Mouse (Mus musculus) liver, postnatal 0 days (tissue): ENCODE data around the gene Igsf9. TPM values are rescaled to one million over a fixed set of nuclear protein-coding genes. Genes with fewer than 3 reads are reported as not detected.

ENCODE experiments used
- ATAC-seq: fragments of 200-750 bp; cut with Nextera tagmentation; 2 replicates; pipeline ENCODE4 v1.8.0; 2017; ENCODE audit warnings: mild to moderate bottlenecking, moderate library complexity
- DNase-seq: peaks from one replicate; pipeline ENCODE4 v3.0.0-alpha.2; 2016
- H3K27ac ChIP-seq: fragments of 300-500 bp; sonication (generic); 2 replicates; pipeline ENCODE4 v1.5.1; 2014; ENCODE audit warnings: antibody characterized with exemption, moderate library complexity, mild to moderate bottlenecking, low read depth
- H3K27me3 ChIP-seq: fragments of 300-500 bp; sonication (generic); 2 replicates; pipeline ENCODE4 v1.6.1; 2014; ENCODE audit warnings: low read length, control low read depth, mixed read lengths; ENCODE audit not compliant: insufficient read depth
- H3K36me3 ChIP-seq: fragments of 300-500 bp; sonication (generic); replicated peaks from 2 replicates; pipeline ENCODE4 v1.6.1; 2014; ENCODE audit warnings: mild to moderate bottlenecking, control low read depth, low read length, moderate library complexity, mixed read lengths; ENCODE audit not compliant: insufficient read depth
- H3K4me1 ChIP-seq: fragments of 300-500 bp; sonication (generic); 2 replicates; pipeline ENCODE4 v1.6.1; 2014; ENCODE audit warnings: antibody characterized with exemption, mild to moderate bottlenecking, control low read depth; ENCODE audit not compliant: insufficient read depth
- H3K4me2 ChIP-seq: fragments of 300-500 bp; sonication (generic); 2 replicates; pipeline ENCODE4 v1.6.1; 2014; ENCODE audit warnings: low read depth, mild to moderate bottlenecking, low read length, moderate library complexity, mixed read lengths
- H3K4me3 ChIP-seq: fragments of 300-500 bp; sonication (generic); 2 replicates; pipeline ENCODE4 v1.5.1; 2014; ENCODE audit warnings: low read depth, low read length
- H3K9ac ChIP-seq: fragments of 300-500 bp; sonication (generic); replicated peaks from 2 replicates; pipeline ENCODE4 v1.6.1; 2014; ENCODE audit warnings: mild to moderate bottlenecking, moderate library complexity
- H3K9me3 ChIP-seq: fragments of 300-500 bp; sonication (generic); 2 replicates; pipeline ENCODE4 v1.6.1; 2016; ENCODE audit warnings: mild to moderate bottlenecking, control low read depth, low read length, mixed read lengths
- CTCF ChIP-seq: sonication (generic); IDR thresholded peaks from 2 replicates; pipeline ENCODE4 v1.5.1; 2016; ENCODE audit warnings: antibody characterized with exemption, low read depth
- EP300 ChIP-seq: IDR thresholded peaks from 2 replicates; pipeline ENCODE4 v1.6.1; 2016; ENCODE audit warnings: antibody characterized with exemption, low read depth, mild to moderate bottlenecking
- WGBS: fragments of 180-500 bp; shearing (Covaris S2); extraction: QIAGEN DNeasy Blood & Tissue Kit; methylation state at CpG from one replicate; pipeline ENCODE4 v1.1.7; 2014; ENCODE audit not compliant: insufficient replicate concordance; 5-methylcytosine and 5-hydroxymethylcytosine counted together
- polyA plus RNA-seq: library from polyadenylated mRNA; unstranded; fragments of >200 nt; fragmentation: Nextera tagmentation; extraction: Ambion mirVana; gene quantifications from 2 replicates; pipeline ENCODE4 v1.2.1, GENCODE M21; 2015

Gene Igsf9
- polyA plus RNA-seq, 1 experiment from 2014 or later: 0.73 TPM

DNA sequence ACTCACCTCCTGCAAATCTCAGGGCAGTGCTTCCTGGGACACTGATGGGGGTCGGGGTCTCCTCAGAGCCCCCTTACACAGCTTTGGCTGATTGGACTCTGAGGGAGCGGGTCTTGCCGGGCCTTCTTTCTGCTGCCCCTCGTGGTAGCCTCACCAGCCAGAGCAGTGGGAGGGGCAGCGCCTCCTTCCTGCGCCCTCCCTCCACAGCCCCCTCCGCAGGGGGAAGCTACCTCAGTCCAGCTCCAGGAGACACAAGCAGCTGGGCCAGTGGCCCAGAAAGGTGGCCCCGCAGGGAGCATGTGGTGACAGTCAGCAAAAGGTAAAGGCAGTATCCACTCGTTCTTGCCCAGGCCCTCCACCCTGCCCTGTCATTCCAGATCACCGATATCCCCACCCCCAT is 15.8 kb downstream of the Igsf9 start:
- TF ChIP-seq CTCF (no peak), EP300 (no peak)
- H3K4me3 ChIP-seq: no peak overlapping the region
- no peak overlapping the region for H3K27ac ChIP-seq
- H3K4me2 ChIP-seq: no peak overlapping the region
- peaks cover 15% of the 10 kb centered on the region for H3K4me1 ChIP-seq
- whole genome bisulfite sequencing: 44% methylated on average over 10 of the region's 10 CpGs
- H3K9ac ChIP-seq: no peak overlapping the region
- DNase-seq: no peak
- H3K9me3 ChIP-seq: no peaks in the 10 kb centered on the region
- H3K36me3 ChIP-seq: no peaks in the 10 kb centered on the region
- H3K27me3 ChIP-seq: no peaks in the 10 kb centered on the region
- ATAC-seq: no peak

DNA sequence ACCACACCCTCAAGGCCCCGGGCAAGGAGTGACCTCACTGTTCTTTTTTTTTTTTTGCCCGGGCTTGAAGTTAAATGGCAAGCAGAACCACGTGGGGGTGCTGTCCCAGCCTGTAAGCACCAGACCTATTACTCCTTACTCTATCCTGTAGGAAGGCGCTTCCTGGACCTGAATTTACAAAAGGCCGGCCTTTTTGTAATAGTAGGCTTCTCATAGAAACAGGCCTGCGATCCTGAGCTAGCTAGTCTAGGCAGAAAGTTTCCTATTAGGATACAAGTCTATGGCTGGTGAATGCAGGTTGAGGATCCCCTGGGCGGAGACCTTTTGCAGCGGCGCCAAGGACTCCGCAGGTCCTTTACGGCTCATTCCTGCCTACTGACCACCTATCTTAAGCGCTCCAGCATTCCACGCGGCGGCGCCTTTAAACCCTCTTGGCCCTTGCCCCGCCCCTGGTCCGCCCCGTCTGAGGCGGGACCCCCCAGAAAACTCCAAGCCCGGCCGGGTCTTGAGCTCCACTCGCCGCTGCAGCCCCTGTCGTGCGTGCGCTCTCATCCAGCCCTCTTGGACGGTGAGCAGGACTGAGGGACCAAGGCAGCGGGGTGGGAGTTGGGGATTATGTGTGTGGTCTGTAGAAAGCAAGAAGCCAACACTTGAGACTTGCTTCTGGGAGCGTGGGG is 18.3 kb downstream of the Igsf9 start, which contains the start of gene Tagln2:
Gene Tagln2 (plus strand): TSS at position 283 of the 677 bp plus-strand sequence.
- peak; percentile 43 for ATAC-seq

DNA sequence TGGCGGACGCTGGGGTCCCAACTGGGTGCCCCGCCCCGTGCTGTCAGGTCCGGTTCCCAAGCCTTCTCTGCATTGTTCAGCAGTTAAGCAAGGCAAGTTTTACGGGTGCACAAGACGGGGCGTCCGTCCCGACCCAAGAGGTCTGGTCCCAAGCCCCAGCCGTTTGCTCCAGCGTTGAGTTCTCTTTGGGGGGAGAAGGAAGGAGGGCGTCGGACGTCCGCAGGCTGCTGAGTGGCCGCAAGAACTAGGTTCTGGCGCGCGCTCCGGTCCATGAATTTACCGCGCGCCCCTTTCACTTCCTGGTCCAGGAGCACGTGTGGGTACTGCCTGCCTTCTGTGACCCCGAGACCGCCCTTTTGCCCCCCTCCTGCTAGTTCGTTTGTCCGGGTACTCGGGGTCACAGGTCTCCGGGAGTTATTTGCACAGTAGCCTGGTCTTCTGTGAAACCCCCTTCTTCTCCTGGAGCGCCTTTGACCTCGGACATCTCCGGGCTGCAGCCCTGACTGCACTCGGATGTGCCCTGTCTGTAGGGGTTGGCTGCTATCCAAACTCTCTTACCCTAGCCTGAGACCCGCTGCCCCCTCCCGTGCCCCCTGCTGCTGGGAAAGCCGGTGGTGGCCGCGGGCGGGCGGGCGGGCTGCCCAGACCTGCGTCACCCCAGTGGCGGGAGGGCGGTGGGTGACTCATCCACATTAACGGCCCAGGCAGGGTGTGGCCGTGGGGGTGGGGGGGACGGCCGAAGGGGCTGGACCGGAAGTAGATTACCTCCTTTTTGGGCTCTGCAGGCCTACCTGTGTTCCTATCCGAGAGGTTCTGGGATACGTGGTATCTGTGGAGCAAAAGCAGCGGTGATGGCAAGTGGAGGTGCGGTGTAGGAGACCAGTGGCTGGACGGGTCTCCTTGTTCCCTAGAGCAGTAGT is 19.1 kb downstream of the Igsf9 start:
- H3K27ac ChIP-seq: peak overlapping the region; percentile 93
- peak overlapping the region; percentile 83 for H3K9ac ChIP-seq
- peaks cover 29% of the 10 kb centered on the region for H3K4me1 ChIP-seq
- ATAC-seq (peak; percentile 82), DNase-seq (peak; percentile 86)
- H3K9me3 ChIP-seq: no peaks in the 10 kb centered on the region
- H3K4me2 ChIP-seq: peak overlapping the region; percentile 78
- peaks cover 6% of the 10 kb centered on the region for H3K36me3 ChIP-seq
- no peaks in the 10 kb centered on the region for H3K27me3 ChIP-seq
- WGBS: under 1% methylated on average over 55 of the region's 56 CpGs
- peak overlapping the region; percentile 77 for H3K4me3 ChIP-seq
- no peak for TF ChIP-seq CTCF
- TF ChIP-seq EP300: no peak

More for the DNA sequence above, 18.3 kb downstream of the Igsf9 start, which contains the start of gene Tagln2:
- TF ChIP-seq CTCF: peak; percentile 48
- TF ChIP-seq EP300: 0 out of 2 replicates have a peak, but pooled peaks have one; percentile 5
- Histone ChIP-seq H3K4me3 (peak within 1 kb of the TSS; percentile 77), H3K9ac (peak within 1 kb of the TSS; percentile 83), H3K27me3 (no peaks in the 10 kb centered on the region), H3K4me2 (peak within 1 kb of the TSS; percentile 78), H3K4me1 (peaks cover 29% of the 10 kb centered on the region), H3K9me3 (no peaks in the 10 kb centered on the region), H3K27ac (peak within 1 kb of the TSS; percentile 93), H3K36me3 (no peaks in the 10 kb centered on the region)
- WGBS: 1% methylated on average over 30 of the region's 30 CpGs
- peak; percentile 82 for DNase-seq

DNA sequence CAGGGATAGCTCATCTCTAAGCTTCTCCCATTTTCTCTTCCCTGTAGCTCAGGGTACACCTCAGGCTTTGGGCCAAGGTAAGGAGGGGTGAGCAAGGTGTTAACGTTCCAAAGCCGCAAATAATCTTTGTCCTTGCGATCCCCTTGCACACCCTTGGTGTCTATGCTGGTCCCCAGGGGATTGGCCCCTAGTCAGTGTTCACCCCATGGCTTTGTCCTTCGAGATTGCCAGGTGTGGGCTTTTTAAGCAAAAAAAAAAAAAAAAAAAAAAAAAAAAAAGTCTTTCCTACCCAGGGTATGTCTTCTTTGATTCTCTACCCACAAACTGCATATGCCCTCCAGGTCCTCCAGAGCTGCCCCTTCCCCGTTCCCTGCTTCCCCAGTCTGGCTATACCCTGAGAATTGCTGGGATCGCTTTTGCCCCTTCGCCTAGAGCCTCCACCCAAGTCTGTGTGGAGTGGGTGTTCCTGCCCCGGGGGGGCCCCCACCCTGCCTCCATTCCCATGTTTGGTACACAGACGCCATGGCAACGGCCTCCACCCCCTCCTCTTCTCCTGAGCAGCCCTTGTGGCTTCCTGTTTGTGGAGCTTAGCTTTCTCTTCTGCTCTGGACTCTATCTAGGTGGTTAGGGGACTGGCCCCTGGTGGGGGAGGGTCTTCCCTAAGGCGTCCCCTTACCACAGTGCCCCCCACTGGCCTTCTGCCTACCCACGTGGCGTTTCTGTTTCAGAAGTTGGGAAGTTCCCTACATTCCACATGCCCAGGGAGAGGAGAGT is 20.0 kb downstream of the Igsf9 start:
- H3K4me2 ChIP-seq: peak overlapping the region; percentile 78
- H3K9ac ChIP-seq: peak overlapping the region; percentile 83
- H3K27me3 ChIP-seq: no peaks in the 10 kb centered on the region
- peak; percentile 10; the same call in 1 of the 2 replicates for ATAC-seq
- peak; percentile 70 for DNase-seq
- peaks cover 29% of the 10 kb centered on the region for H3K4me1 ChIP-seq
- H3K27ac ChIP-seq: peak overlapping the region; percentile 93
- no peak for TF ChIP-seq EP300
- TF ChIP-seq CTCF: peak; percentile 27; the same call in 1 of the 2 replicates
- no peaks in the 10 kb centered on the region for H3K9me3 ChIP-seq
- H3K4me3 ChIP-seq: peak overlapping the region; percentile 77
- peaks cover 11% of the 10 kb centered on the region for H3K36me3 ChIP-seq
- WGBS: 5% methylated on average over 13 of the region's 13 CpGs

DNA sequence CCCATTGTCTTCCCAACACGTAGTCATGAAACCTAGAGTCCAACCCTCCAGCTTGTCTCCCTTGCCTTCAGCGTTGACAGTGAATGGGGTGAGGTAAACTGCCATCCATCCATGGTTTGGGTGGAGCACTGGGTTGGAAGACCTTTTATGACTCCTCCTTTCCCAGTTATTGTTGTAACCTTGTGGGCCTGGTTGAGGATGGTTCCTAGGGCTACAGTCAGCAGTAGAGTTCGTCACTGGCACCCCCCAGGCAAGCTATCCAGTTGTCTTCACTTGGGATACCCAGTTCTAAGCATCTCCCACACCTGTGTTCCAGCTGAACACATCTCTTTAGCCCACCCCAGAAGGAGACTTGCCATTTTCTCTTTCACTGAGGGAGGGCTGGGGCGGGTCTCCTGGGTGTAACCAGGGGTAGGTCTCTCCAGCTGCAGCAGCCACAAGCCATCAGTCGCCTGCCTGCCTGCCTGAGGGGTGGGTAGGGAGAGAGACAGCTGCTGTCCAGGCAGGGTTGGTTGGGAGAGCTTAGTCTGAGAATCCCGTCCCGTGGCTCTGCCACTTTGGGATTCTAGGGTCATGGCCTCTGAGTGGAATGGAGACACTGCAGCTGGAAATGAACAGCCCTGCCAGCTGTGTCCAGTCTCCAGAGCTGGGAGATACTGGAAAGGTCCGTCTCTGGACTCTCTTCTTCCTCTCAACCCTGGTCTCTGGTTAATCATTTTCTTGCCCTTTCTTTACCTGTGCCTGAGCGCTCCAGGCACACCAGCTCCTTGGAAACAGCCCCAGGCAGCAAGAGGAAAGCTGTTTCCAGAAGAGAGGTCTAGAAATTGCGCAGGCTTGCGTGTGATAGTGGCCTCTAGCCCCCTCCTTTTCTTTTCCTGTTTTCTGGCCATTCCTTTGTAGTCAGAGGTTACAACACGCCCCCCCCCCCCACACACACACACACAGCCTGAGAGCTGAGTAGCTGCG is 20.8 kb downstream of the Igsf9 start:
- peak overlapping the region; percentile 93 for H3K27ac ChIP-seq
- peak overlapping the region; percentile 83 for H3K9ac ChIP-seq
- H3K27me3 ChIP-seq: no peaks in the 10 kb centered on the region
- H3K4me2 ChIP-seq: peak overlapping the region; percentile 78
- peak overlapping the region; percentile 77 for H3K4me3 ChIP-seq
- WGBS: 17% methylated on average over 12 of the region's 13 CpGs
- ATAC-seq: no peak
- H3K9me3 ChIP-seq: no peaks in the 10 kb centered on the region
- peaks cover 19% of the 10 kb centered on the region for H3K36me3 ChIP-seq
- TF ChIP-seq EP300: no peak
- TF ChIP-seq CTCF: no peak
- peaks cover 29% of the 10 kb centered on the region for H3K4me1 ChIP-seq
- DNase-seq: peak; percentile 49
